Mouse (Mus musculus): Measurements from ENCODE around the gene A230072I06Rik. TPM values are rescaled to one million over a fixed set of nuclear protein-coding genes. Genes with fewer than 3 reads are reported as not detected.

The A230072I06Rik gene
- total RNA-seq (2023), result not detected

DNA sequence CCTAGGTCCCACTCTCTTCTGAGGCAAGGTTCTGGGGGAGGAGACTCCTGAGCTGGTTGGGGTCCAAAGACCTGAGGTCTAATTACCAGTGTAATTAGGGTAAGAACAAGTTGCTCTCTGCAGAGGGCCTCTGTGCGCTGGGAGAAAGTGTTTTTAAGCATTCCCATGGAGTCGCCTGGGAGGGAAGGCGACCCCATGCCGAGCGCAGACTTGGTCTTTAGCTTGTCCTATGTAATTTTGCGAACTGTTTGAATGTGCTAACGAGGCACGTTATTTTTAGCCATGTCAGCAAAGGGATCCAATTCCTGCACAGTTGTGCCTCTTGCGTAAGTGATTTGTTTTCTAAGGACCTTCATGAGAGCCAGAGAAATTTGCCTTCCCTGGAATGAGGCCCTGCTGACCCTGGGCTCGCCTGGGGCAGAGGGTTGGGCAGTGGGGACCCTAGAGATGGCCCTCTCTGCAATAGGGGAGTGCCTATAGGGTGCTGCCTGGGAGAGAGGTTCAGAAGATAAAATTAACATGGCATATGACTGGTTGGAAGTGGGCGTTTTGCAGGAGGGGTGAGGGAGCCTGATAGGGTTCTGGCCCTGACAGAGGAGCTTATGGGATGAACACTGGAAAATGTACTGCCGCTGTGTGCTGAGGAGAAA is at the start of gene A230072I06Rik:
Gene A230072I06Rik (plus strand): TSS at position 157 of the 650 bp plus-strand sequence.

Other genes with a start within 250 kb of the A230072I06Rik start
- not detected for gene Sox1, start 116.5 kb downstream of the A230072I06Rik start, total RNA-seq (2023)